Mouse (Mus musculus): ENCODE measurements around the gene Creb3l1. TPM values are rescaled to one million over a fixed set of nuclear protein-coding genes. Genes with fewer than 3 reads are reported as not detected.

Creb3l1 gene
- total and polyA plus RNA-seq, 3 experiments = 3.8 to 5.8 (median 4.5) TPM

DNA sequence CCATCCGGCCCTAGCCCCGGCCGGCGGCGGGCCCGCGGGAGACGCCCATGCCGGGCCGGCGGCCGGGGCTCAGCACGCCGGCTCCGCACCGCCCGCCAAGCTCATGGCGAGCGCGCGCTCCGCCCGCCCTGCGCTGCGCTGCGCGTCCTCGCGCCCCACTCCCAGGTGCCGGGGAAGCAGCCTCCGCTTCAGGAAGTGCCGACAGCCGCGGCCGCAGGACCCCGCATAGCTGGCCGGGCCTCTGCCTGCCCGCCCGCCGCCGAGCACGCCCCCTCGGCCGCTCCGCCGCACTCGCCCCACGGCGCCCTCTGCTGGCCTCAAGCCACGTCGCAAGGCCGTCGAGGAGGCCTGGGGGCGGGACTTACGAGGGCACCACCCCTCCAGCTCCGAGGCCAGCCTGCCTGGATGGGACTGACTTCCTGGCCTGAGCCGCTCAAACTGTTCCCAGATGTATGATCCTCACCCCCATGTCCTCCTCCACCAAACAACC, 60.8 kb downstream of the Creb3l1 start:
- peak overlapping the region; percentile 70 for H3K4me3 ChIP-seq
- H3K79me2 ChIP-seq (replicated peaks; ENCODE audit: control insufficient read depth, insufficient read depth, low read length) = peaks cover 13% of the 10 kb centered on the region
- H3K9ac ChIP-seq (ENCODE audit: low read depth, low read length) = peak overlapping the region; percentile 95
- peak overlapping the region; percentile 97 for H3K27ac ChIP-seq
- H3K36me3 ChIP-seq (ENCODE audit: control insufficient read depth, insufficient read depth, low read length) = no peaks in the 10 kb centered on the region
- intact Hi-C loops (cut with DNase I) = loop anchor here (1.0 to 2.0 kb wide), 2 partner anchors 19 to 21 kb away; no protein-coding TSS in a partner anchor
- TF ChIP-seq POLR2A (IDR thresholded peaks at IDR 0.05; ENCODE audit: insufficient read depth, low read depth, low read length) (peak; percentile 29; the same call in 1 of the 2 replicates), EP300 (IDR thresholded peaks at IDR 0.05; ENCODE audit: insufficient read depth, low read depth, low read length) (peak; percentile 68), CTCF (IDR thresholded peaks at IDR 0.05) (peak; percentile 98)
- peaks cover 28% of the 10 kb centered on the region for H3K4me1 ChIP-seq (ENCODE audit: control insufficient read depth, insufficient read depth, low read length)
- peak; percentile 98 to 99 for DNase-seq
- no peaks in the 10 kb centered on the region for H3K27me3 ChIP-seq (ENCODE audit: control insufficient read depth, insufficient read depth, low read length)
- WGBS = 1% methylated on average over 57 of the region's 57 CpGs

DNA sequence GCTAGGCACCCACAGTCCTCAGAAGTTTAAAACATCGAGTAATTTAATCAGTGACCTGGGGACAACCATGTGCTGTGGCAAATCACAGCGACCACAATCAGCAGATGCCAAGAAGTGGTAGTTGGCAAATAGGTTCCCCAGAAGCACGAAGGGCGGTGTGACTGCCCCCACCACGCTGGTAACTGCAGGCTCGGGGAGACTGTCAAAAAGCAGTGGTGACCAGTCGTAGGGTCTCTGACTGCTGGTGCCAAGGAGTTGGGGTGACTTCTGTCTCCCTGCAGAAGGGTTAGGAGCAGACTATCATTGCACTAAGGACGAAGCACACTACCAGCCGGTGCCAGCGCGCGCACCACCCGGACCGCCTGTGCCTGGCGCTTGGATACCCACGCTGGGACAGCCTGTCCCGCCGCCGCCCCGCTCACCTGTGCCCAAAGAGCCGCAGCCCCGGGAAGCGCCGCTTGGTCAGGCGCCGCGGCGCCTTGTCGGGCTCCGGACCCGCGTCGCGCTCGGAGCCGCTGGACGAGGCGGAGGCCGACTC, 61.4 kb downstream of the Creb3l1 start:
- WGBS = under 1% methylated on average over 39 of the region's 39 CpGs
- Histone ChIP-seq H3K9ac (ENCODE audit: low read depth, low read length) (peak overlapping the region; percentile 95), H3K4me3 (peak overlapping the region; percentile 70), H3K4me1 (ENCODE audit: control insufficient read depth, insufficient read depth, low read length) (peaks cover 24% of the 10 kb centered on the region), H3K27ac (peak overlapping the region; percentile 85), H3K36me3 (ENCODE audit: control insufficient read depth, insufficient read depth, low read length) (no peaks in the 10 kb centered on the region), H3K27me3 (ENCODE audit: control insufficient read depth, insufficient read depth, low read length) (no peaks in the 10 kb centered on the region), H3K79me2 (replicated peaks; ENCODE audit: control insufficient read depth, insufficient read depth, low read length) (peaks cover 15% of the 10 kb centered on the region)
- TF ChIP-seq EP300 (IDR thresholded peaks at IDR 0.05; ENCODE audit: insufficient read depth, low read depth, low read length) (no peak), POLR2A (IDR thresholded peaks at IDR 0.05; ENCODE audit: insufficient read depth, low read depth, low read length) (no peak), CTCF (IDR thresholded peaks at IDR 0.05) (no peak)
- intact Hi-C loops (cut with DNase I) = loop anchor here (1.0 to 2.0 kb wide), 2 partner anchors 19 to 22 kb away; no protein-coding TSS in a partner anchor
- DNase-seq = peak in 1 of 2 experiments; percentile 27

DNA sequence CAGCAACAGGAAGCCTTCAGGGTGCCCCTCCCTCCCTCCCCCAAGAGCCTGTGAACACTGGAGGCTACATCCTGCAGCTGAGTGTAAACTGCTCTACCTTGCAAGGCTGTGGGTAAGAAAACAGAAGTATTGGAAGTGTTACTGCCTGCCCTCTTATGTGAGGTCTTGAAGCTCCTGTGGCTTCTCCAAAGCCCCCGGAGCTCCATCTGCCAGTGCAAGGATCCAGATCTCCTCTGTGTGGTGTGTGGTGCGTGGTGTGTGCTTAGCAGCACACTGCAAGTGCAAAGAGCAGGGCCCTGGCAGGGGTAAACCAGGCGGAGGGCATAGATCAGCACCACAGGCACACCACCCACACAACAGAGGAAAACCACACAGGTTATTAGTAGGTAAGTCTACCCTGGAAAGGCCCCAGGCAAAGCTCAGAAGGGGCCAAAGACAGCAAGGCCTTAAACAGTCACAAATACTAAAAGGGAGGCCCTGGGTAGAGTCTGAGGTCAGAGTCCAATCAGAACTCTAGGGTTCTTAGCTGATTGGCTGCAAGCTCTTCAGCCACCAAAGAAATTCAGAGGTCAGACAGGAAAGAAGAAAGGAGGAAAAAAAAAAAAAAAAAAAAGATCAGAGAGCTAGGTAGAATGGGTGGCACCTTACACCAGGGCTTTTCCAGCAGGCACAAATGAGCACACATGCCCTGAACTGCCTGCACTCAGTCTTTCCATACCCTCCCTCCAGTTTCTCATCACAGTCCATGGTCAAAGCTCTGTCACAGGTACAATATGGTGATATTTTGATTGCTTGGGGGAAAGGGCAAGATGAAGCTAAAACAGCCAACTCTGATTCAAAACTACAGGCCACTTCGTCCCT, 62.2 kb downstream of the Creb3l1 start:
- H3K36me3 ChIP-seq (ENCODE audit: control insufficient read depth, insufficient read depth, low read length) = no peaks in the 10 kb centered on the region
- DNase-seq = no peak
- 62% methylated on average over 4 of the region's 4 CpGs for WGBS
- TF ChIP-seq EP300 (IDR thresholded peaks at IDR 0.05; ENCODE audit: insufficient read depth, low read depth, low read length) (no peak), CTCF (IDR thresholded peaks at IDR 0.05) (no peak), POLR2A (IDR thresholded peaks at IDR 0.05; ENCODE audit: insufficient read depth, low read depth, low read length) (no peak)
- H3K79me2 ChIP-seq (replicated peaks; ENCODE audit: control insufficient read depth, insufficient read depth, low read length) = peaks cover 16% of the 10 kb centered on the region
- H3K27me3 ChIP-seq (ENCODE audit: control insufficient read depth, insufficient read depth, low read length) = no peaks in the 10 kb centered on the region
- peak overlapping the region; percentile 70 for H3K4me3 ChIP-seq
- H3K27ac ChIP-seq = peak overlapping the region; percentile 85
- peaks cover 22% of the 10 kb centered on the region for H3K4me1 ChIP-seq (ENCODE audit: control insufficient read depth, insufficient read depth, low read length)
- intact Hi-C loops (cut with DNase I) = loop anchor here (2.0 kb wide), 1 partner anchor 23 kb away; no protein-coding TSS in a partner anchor
- peak overlapping the region; percentile 95 for H3K9ac ChIP-seq (ENCODE audit: low read depth, low read length)

DNA sequence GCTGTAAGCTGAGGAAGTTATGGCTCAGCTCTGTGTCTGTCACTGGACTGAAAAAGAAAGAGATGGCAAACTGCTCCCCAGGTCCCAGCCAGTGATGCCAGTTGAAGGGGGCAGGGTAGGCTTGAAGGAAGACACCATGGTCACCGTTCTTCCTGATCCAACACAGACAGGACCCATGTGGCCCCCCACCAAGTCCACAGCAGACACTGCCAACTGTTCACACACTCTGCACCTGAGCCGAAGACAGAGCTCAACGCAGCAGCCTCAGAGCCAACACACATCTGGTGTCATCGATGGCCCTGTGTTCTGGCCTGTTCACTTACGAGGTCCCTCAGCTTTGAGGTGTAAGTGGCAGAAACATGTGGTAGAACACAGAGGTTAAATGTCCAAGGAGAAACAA, 63.8 kb downstream of the Creb3l1 start:
- Histone ChIP-seq H3K9ac (ENCODE audit: low read depth, low read length) (no peak overlapping the region), H3K27me3 (ENCODE audit: control insufficient read depth, insufficient read depth, low read length) (no peaks in the 10 kb centered on the region), H3K79me2 (replicated peaks; ENCODE audit: control insufficient read depth, insufficient read depth, low read length) (peaks cover 18% of the 10 kb centered on the region), H3K4me3 (no peak overlapping the region), H3K27ac (no peak overlapping the region), H3K4me1 (ENCODE audit: control insufficient read depth, insufficient read depth, low read length) (peaks cover 21% of the 10 kb centered on the region), H3K36me3 (ENCODE audit: control insufficient read depth, insufficient read depth, low read length) (no peaks in the 10 kb centered on the region)
- TF ChIP-seq CTCF (IDR thresholded peaks at IDR 0.05) (no peak), EP300 (IDR thresholded peaks at IDR 0.05; ENCODE audit: insufficient read depth, low read depth, low read length) (no peak), POLR2A (IDR thresholded peaks at IDR 0.05; ENCODE audit: insufficient read depth, low read depth, low read length) (no peak)
- no peak for DNase-seq
- 88% methylated on average over 5 of the region's 5 CpGs for WGBS
- intact Hi-C loops (cut with DNase I) = no loop called here

DNA sequence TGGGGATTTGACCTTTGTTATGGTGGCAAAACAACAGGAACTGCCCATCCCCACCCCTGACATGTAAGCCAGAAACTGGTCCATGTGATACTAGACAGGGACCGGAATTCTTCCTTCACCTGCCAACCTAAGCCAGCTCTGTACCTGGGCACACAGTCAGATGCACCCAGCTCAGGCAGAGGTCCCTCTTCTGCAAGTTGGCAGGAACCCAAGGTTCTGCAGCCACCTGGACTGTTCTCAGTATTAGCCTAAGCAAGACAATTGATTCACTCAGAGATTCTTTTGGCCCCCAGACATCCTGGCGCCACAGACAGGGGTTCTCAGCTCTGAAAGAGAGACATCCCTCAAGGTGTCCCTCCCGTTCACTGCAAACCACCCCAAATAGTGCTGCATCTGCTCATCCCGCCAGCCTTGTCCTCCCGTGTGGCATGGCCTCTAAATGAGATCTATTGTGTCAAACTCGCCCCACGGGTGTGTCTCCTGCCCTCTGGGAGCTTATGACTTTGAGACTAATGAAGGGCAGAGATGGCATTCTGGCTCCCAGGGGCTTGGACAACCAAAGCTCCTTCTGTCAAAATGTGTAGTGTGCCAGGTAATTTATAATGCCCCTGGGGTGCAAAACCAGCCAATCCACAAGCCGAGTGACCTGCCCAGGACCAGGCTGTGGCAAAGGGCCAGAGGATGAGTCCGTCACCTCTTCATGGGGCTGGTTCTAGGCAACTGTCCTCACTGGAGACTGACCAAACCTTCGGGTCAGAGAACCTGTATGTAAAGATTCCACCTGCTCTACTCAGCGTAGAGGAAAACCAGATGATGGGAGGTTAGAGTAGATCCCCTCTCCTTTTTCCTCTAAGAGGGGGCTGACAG, 64.5 kb downstream of the Creb3l1 start:
- H3K36me3 ChIP-seq (ENCODE audit: control insufficient read depth, insufficient read depth, low read length) = 0 out of 2 replicates have a peak, but pooled peaks cover 1% of the 10 kb centered on the region
- 58% methylated on average over 11 of the region's 11 CpGs for WGBS
- no peak overlapping the region for H3K9ac ChIP-seq (ENCODE audit: low read depth, low read length)
- DNase-seq = peak in 1 of 2 experiments; percentile 40
- H3K4me1 ChIP-seq (ENCODE audit: control insufficient read depth, insufficient read depth, low read length) = peaks cover 26% of the 10 kb centered on the region
- no peak for TF ChIP-seq CTCF (IDR thresholded peaks at IDR 0.05)
- no peak for TF ChIP-seq EP300 (IDR thresholded peaks at IDR 0.05; ENCODE audit: insufficient read depth, low read depth, low read length)
- no peak for TF ChIP-seq POLR2A (IDR thresholded peaks at IDR 0.05; ENCODE audit: insufficient read depth, low read depth, low read length)
- H3K79me2 ChIP-seq (replicated peaks; ENCODE audit: control insufficient read depth, insufficient read depth, low read length) = peaks cover 19% of the 10 kb centered on the region
- no peaks in the 10 kb centered on the region for H3K27me3 ChIP-seq (ENCODE audit: control insufficient read depth, insufficient read depth, low read length)
- intact Hi-C loops (cut with DNase I) = loop anchor here (1.0 kb wide), 1 partner anchor 15 kb away; no protein-coding TSS in a partner anchor
- no peak overlapping the region for H3K4me3 ChIP-seq
- peak overlapping the region; percentile 40; the same call in 1 of the 2 replicates for H3K27ac ChIP-seq

All from heart, adult 2 months (tissue).